In genomic region chr14:61950004-61950403, GRCm38 (mm10) we compare ENCODE assay signal across 16 mouse cellular contexts.
DNase-seq lines count a peak whose midpoint lies in the region; ATAC-seq lines count a peak whose summit lies in the region.
"Had no signal": no experiment of that assay in that cellular context is flagged by ENCODE, and none has a peak within 500 bp of the region (broad histone marks: within the 10 kb centered on the region; RNA-seq: fewer than 3 reads in every experiment).

No protein-coding gene starts in this region.

- DNase-seq in embryo, embryonic 11 days: peak; percentile 34
- DNase-seq in embryo, embryonic 9.5 days (ENCODE audit: extremely low spot score): no peak
- DNase-seq in lung, postnatal 25 days (ENCODE audit: low spot score): no peak
- DNase-seq in layer of hippocampus, adult 9-10 months (ENCODE audit: low spot score): no peak
- DNase-seq in spleen, postnatal 4 days (ENCODE audit: low spot score in 2 of 2): no peak
- DNase-seq: adrenal gland, adult 2 months; cerebellum, postnatal 25 days; kidney, postnatal 14 days; left cerebral cortex, postnatal 4 days; lung, adult 18-20 months; right cerebral cortex, adult 18-20 months; thymus, adult 18-20 months had no signal

- H3K4me2 ChIP-seq in lung, embryonic 16.5 days (ENCODE audit: low read depth, low read length): no peak overlapping the region
- no peak overlapping the region for H3K4me2 ChIP-seq in embryonic facial prominence, embryonic 13.5 days
- H3K4me2 ChIP-seq: heart, embryonic 13.5 days had no signal

- no peak overlapping the region for H3K4me3 ChIP-seq in lung, embryonic 16.5 days (ENCODE audit: low read length)
- no peak overlapping the region for H3K4me3 ChIP-seq in embryonic facial prominence, embryonic 13.5 days
- H3K4me3 ChIP-seq: heart, embryonic 13.5 days had no signal

- no peaks in the 10 kb centered on the region for H3K27me3 ChIP-seq in lung, embryonic 16.5 days (ENCODE audit: control insufficient read depth, insufficient read depth, low read depth, low read length)
- H3K27me3 ChIP-seq in embryonic facial prominence, embryonic 13.5 days: no peaks in the 10 kb centered on the region
- H3K27me3 ChIP-seq: heart, embryonic 13.5 days had no signal

- H3K4me1 ChIP-seq in lung, embryonic 16.5 days (replicated peaks; ENCODE audit: control insufficient read depth, insufficient read depth, low read length): peaks cover 13% of the 10 kb centered on the region; the same call in 1 of the 2 replicates
- peaks cover 17% of the 10 kb centered on the region for H3K4me1 ChIP-seq in embryonic facial prominence, embryonic 13.5 days

- H3K36me3 ChIP-seq in lung, embryonic 16.5 days (ENCODE audit: control insufficient read depth, insufficient read depth, low read length): no peaks in the 10 kb centered on the region
- H3K36me3 ChIP-seq in embryonic facial prominence, embryonic 13.5 days: no peaks in the 10 kb centered on the region
- H3K36me3 ChIP-seq: heart, embryonic 13.5 days had no signal

- H3K27ac ChIP-seq in lung, embryonic 16.5 days (ENCODE audit: low read length): peak overlapping the region; percentile 29; the same call in 1 of the 2 replicates
- peak overlapping the region; percentile 73 for H3K27ac ChIP-seq in embryonic facial prominence, embryonic 13.5 days
- H3K27ac ChIP-seq: heart, embryonic 13.5 days had no signal

- peak; percentile 24; the same call in 1 of the 2 replicates for ATAC-seq in lung, embryonic 16.5 days (ENCODE audit: low read depth)
- ATAC-seq in embryonic facial prominence, embryonic 13.5 days (ENCODE audit: insufficient number of reproducible peaks, insufficient read depth, low FRiP score, low TSS enrichment, low read depth): no peak
- ATAC-seq in megakaryocyte progenitor cell, adult 5-6 weeks (replicated peaks; ENCODE audit: poor library complexity): peak; percentile 63; the same call in 1 of the 2 replicates

- H3K9me3 ChIP-seq in lung, embryonic 16.5 days (ENCODE audit: control insufficient read depth, low read length): no peaks in the 10 kb centered on the region
- H3K9me3 ChIP-seq in embryonic facial prominence, embryonic 13.5 days: no peaks in the 10 kb centered on the region
- H3K9me3 ChIP-seq: heart, embryonic 13.5 days had no signal

- no peak overlapping the region for H3K9ac ChIP-seq in lung, embryonic 16.5 days (ENCODE audit: low read length)
- H3K9ac ChIP-seq in embryonic facial prominence, embryonic 13.5 days: 0 out of 2 replicates have a peak overlapping the region, but pooled peaks have one; percentile 17
- H3K9ac ChIP-seq: heart, embryonic 13.5 days had no signal

- 22% methylated on average over 3 of the region's 3 CpGs for WGBS in lung, embryonic 16.5 days
- WGBS in embryonic facial prominence, embryonic 13.5 days: 21% methylated on average over 3 of the region's 3 CpGs
